Mouse (Mus musculus) cerebellum, postnatal 14 days (tissue): ENCODE results near the gene Vmn1r130.
"Not testable (repeated sequence)": the region's sequence is repeated elsewhere in the genome, so short reads cannot be mapped to it uniquely, and the experiment has no call there.

Experiments
- DNase-seq, 2 experiments: peaks; one replicate each; pipeline ENCODE4 v3.0.0; 2021; ENCODE audit warnings: mixed read lengths in 2 of 2

Vmn1r130 gene

GRCm38 (mm10) chr7:21511480-21511879 lies at the start of gene Vmn1r130:
TSS of gene Vmn1r130 (plus strand) at chr7:21511780.
- not testable (repeated sequence) for DNase-seq

GRCm38 (mm10) chr7:21545990-21546389 lies 34.4 kb downstream of the Vmn1r130 start, which contains the start of gene Vmn1r131:
TSS of gene Vmn1r131 (minus strand) at chr7:21546090.
- DNase-seq, result not testable (repeated sequence)
